Mouse (Mus musculus): Measurements from ENCODE around the gene 9130230L23Rik. TPM values are rescaled to one million over a fixed set of nuclear protein-coding genes. Genes with fewer than 3 reads are reported as not detected.

The 9130230L23Rik gene
- total and polyA plus RNA-seq, 3 experiments: 0.20 to 0.30 TPM; not detected in 1

GRCm38 (mm10) chr5:65986426-65986825 is 17.7 kb downstream of the 9130230L23Rik start:
- Histone ChIP-seq H3K9ac (ENCODE audit: insufficient read depth, low read depth) (no peak overlapping the region), H3K79me2 (replicated peaks; ENCODE audit: control insufficient read depth, extremely low read depth, insufficient read depth, poor library complexity, severe bottlenecking) (no peaks in the 10 kb centered on the region), H3K4me3 (replicated peaks in 1 of 3; ENCODE audit: low read depth in 2 of 3, low read length in 2 of 3, poor library complexity in 1 of 3) (no peak overlapping the region), H3K27ac (ENCODE audit: insufficient read depth, low read depth) (no peak overlapping the region), H3K27me3 (replicated peaks) (no peaks in the 10 kb centered on the region), H3K9me3 (replicated peaks; ENCODE audit: low read length) (no peaks in the 10 kb centered on the region), H3K36me3 (replicated peaks in 1 of 2; ENCODE audit: control insufficient read depth in 1 of 2, insufficient read depth in 1 of 2, low read length in 1 of 2) (no peaks in the 10 kb centered on the region), H3K4me1 (ENCODE audit: control insufficient read depth in 1 of 2, insufficient read depth in 2 of 2) (peaks cover 8 to 14% of the 10 kb centered on the region in 2 experiments), H3K4me2 (ENCODE audit: insufficient read depth, low read depth, poor library complexity, severe bottlenecking) (no peak overlapping the region)
- in situ Hi-C loops (cut with MboI; ENCODE audit: low pct_ligation_motif_present, low pct_unique_long_range_greater_than_20kb, low sequenced_read_pairs): no loop called here
- TF ChIP-seq ZMIZ1 (IDR thresholded peaks at IDR 0.05; ENCODE audit: low read depth, low read length) (no peak), ZC3H11A (IDR thresholded peaks at IDR 0.05; ENCODE audit: low read depth, low read length) (no peak), POLR2A (IDR thresholded peaks at IDR 0.05; ENCODE audit: low read depth, low read length) (no peak), MAX (IDR thresholded peaks at IDR 0.05; ENCODE audit: low read length) (no peak), MAFK (IDR thresholded peaks at IDR 0.05; ENCODE audit: insufficient replicate concordance, low read length) (no peak), JUND (conservative IDR thresholded peaks at IDR 0.05; ENCODE audit: low read depth, low read length) (peak; percentile 93), USF1 (IDR thresholded peaks at IDR 0.05; ENCODE audit: low read depth, low read length) (no peak), ZKSCAN1 (IDR thresholded peaks at IDR 0.05; ENCODE audit: borderline replicate concordance, low read depth, low read length) (no peak), BHLHE40 (IDR thresholded peaks at IDR 0.05; ENCODE audit: low read depth, low read length) (peak; percentile 73), SMC3 (IDR thresholded peaks at IDR 0.05; ENCODE audit: low read depth, low read length) (no peak), MXI1 (IDR thresholded peaks at IDR 0.05; ENCODE audit: low read depth, low read length) (no peak), TCF12 (IDR thresholded peaks at IDR 0.05; ENCODE audit: low read depth, low read length) (no peak), ZNF384 (IDR thresholded peaks at IDR 0.05; ENCODE audit: low read depth, low read length) (no peak), USF2 (conservative IDR thresholded peaks at IDR 0.05; ENCODE audit: low read depth, low read length) (no peak), MEF2A (IDR thresholded peaks at IDR 0.05; ENCODE audit: borderline replicate concordance, low read depth, low read length) (no peak), SIN3A (IDR thresholded peaks at IDR 0.05; ENCODE audit: low read length) (no peak), NELFE (IDR thresholded peaks at IDR 0.05; ENCODE audit: low read depth, low read length) (no peak), MAZ (IDR thresholded peaks at IDR 0.05; ENCODE audit: low read depth, low read length) (no peak), UBTF (IDR thresholded peaks at IDR 0.05; ENCODE audit: low read depth, low read length) (no peak), MYC (IDR thresholded peaks at IDR 0.05; ENCODE audit: low read depth, low read length) (no peak), RAD21 (IDR thresholded peaks at IDR 0.05; ENCODE audit: low read depth, low read length) (no peak), ELF1 (IDR thresholded peaks at IDR 0.05; ENCODE audit: low read depth, low read length) (no peak), CHD2 (IDR thresholded peaks at IDR 0.05; ENCODE audit: low read length) (no peak), EP300 (IDR thresholded peaks at IDR 0.05; ENCODE audit: low read length) (peak; percentile 69), CTCF (conservative IDR thresholded peaks at IDR 0.05 in 1 of 2, IDR thresholded peaks at IDR 0.05 in 1 of 2; ENCODE audit: low read depth in 2 of 2, low read length in 2 of 2) (no peak), NRF1 (IDR thresholded peaks at IDR 0.05; ENCODE audit: low read depth, low read length) (no peak), HCFC1 (IDR thresholded peaks at IDR 0.05; ENCODE audit: low read depth, low read length) (no peak), JUN (IDR thresholded peaks at IDR 0.05; ENCODE audit: insufficient read depth, low read depth, low read length) (peak; percentile 90), POLR2AphosphoS2 (IDR thresholded peaks at IDR 0.05; ENCODE audit: low read depth, low read length) (no peak), IRF4 (IDR thresholded peaks at IDR 0.05; ENCODE audit: low read depth, low read length) (peak; percentile 95)
- dilution Hi-C loops (cut with MboI; ENCODE audit: extremely low pct_ligation_motif_present, extremely low pct_unique_long_range_greater_than_20kb, low sequenced_read_pairs): no loop called here
- DNase-seq (ENCODE audit: extremely low read depth): peak; percentile 44
